Mouse (Mus musculus) retina, postnatal 1 day (tissue): ENCODE results near the gene Uevld.
"Not testable (repeated sequence)": the region's sequence is repeated elsewhere in the genome, so short reads cannot be mapped to it uniquely, and the experiment has no call there.

Source experiments
- DNase-seq: peaks from one replicate; pipeline ENCODE4 v3.0.0-alpha.2; 2012

Gene Uevld

DNA sequence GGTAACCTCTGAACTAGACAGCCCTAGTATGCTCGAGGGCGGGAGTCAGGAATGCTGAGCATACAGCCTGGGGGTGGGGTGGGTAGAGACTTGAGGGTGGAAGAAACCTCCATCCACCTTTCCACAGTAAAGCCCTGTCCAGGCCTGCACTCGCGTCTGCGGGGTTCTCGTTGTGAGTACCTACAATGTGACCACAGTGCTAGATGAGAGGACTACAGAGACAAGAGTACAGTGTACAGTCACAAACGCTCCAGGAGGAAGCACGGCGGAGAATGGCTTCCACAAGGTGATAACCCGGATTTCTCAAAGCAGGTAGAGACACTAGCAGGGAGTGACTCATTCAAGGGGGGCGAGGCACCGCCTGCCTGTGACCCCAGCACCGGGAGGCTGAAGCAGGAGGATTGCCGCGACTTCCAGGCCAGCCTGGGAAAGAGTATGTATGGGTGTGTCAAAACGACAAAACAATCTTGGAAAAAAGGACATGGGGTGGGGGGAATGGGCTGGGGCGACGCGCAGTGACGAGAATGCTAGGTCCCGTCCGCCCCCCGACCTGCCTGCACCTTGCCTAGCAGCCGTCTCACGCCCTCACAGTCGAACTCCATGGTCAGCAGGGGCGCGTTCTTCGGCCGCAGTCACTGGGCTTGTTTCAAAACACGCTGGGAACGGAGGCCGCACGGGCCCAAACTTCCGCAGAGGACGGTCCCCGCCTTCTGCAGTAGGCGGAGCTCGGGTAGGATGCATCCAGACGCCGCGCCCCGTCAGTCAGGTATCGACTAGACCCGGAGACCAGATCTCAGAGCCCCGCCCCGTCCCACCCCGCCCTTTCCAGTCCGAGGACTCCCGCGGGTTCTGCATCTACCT, at the start of gene Uevld:
Gene Uevld, minus strand, starts transcription at position 697 of the 861 bp plus-strand sequence.
- peak; percentile 96 for DNase-seq

DNA sequence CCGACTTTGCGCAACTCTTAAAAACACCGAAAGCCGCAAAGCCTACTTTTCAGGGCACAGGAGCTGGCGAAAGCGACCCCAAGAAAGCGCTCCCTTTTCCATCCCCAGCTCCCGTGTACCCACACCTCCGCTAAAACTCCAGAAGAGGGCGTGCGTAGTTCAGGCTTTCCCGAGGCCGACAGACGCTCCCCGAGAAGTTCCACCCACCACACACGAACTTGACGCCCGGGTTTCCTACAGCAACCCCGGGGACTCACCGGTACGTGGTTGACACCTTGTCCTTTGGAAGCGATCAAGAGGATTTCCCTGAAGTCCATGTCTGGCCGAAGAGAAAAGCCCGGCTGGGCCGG, 49.5 kb upstream of the Uevld start:
- DNase-seq = no peak

DNA sequence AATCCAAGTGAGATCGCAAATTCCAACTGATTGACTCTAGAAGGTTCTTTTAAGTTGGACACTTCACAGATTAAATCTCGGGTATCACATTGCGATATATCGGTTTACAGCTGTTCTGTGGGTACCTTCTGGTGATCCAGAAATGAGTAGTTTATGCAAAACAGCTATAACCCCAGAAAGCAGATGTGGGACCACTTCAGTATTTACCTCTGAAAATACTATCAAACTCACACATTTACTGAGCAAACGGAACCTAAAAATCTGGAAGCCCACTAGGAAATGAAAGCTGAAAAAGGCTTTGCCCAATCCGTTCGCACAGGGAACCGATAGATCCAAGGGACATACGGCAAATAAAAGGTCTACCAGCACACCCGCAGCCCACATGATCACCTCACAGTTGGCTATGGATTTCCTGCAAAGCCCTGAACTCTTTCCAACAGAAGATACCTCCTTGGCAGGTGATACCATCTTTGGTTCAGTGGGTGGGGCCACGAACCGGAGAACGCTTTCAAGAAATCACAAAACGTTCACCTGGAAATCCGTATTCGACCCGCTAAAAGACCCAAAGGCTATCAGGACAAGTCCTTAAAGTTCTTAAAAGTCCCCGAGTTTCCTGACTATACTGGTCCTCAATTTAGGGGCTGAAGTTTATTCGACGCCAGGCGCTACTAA, 48.9 kb upstream of the Uevld start:
- no peak for DNase-seq

DNA sequence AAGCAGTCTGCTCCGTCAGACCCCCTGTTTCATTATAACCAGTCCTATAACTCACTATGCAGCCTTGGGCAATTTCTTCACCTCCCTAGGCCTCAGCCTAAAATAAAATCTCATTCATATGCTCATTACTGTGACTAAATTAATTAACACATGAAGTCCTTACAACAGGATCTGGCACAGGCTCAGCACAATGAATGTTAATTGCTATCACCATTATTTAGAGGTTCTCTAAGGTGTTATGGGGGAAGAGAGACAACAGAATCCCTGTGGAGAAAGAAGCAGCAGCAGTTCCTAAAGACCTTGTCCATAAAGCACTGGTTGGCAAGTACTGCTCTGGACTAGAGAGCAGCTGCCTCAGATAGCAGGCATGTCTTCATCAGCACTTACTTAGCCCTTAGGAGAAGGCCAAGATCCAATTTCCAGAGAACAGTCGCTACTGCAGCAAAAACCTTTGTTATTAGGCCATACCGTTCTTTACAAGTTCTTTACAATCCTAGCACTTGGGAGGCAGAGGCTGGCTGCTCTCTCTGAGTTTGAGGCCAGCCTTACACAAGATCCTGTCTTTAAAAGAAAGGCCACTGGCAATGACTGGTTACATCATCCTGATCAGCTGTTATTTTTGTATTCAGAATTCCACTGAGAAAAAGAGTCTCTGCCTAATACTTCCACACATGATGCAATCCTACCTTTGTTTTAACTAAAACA, 45.2 kb upstream of the Uevld start:
- DNase-seq = peak; percentile 53

DNA sequence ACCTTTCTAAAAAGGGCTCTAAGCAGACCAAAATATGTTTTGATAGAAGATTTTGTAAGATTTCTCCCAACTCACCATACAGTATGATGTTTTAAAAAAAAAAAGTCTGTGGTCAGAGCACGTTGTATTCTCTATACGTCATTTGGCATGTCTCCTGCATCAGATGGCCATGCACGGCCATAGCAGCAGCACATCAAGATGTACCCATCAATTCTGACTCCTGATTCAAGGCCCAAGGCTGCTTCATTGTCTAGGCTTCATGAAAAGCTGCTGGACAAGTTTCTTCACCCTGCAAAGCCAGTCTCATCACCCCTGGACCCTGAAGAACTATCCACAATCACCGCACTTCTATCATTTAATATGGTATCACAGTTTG, 43.6 kb upstream of the Uevld start:
- DNase-seq = no peak

DNA sequence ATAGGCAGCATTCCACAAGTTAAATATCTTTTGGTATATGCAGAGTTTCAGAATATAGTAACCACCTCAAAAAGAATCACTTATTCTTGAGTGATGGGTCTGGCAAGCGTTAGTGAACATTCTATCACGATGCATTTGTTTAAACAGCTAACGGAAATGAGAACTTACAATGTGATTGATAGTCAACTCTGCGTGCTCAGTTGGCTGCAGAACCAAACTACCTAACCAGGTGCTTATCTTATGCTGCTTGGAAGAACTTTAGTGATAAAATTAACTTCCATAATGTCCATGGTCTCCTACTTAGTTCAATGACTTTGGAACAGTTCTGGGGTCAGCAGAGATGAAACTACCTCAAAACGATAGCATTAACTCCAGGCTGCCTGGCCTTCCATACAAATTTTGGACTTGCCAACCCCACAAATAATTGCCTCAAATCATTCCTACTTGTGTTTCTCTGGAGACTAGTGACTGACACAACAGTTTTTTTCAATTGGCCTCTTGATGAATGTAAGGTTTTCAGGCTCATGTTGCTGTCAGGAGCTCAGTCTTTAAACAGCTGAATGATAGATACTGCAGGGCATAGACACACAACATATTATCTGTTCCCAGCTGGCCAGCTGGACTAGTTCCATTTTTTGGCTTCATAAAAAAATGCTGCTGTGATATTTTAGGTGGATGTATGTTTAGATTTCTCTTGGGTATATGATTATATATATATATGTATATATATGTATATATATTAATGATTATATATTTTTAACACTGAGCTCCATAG, 43.0 kb upstream of the Uevld start:
- no peak for DNase-seq

DNA sequence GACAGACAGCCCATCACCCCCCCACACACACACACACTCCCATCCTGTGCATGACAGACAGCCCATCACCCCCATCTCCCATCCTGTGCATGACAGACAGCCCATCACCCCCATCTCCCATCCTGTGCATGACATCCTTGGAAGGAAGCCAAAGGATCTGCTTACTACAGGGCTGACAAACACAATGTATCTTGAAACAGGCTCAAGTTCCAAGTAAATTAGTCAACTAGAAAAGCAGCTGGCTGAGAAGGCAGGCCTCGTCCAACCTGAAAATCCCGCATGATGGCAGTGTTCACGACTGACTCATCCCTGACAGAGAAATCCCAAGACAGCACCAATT, 42.3 kb upstream of the Uevld start:
- DNase-seq = peak; percentile 27

DNA sequence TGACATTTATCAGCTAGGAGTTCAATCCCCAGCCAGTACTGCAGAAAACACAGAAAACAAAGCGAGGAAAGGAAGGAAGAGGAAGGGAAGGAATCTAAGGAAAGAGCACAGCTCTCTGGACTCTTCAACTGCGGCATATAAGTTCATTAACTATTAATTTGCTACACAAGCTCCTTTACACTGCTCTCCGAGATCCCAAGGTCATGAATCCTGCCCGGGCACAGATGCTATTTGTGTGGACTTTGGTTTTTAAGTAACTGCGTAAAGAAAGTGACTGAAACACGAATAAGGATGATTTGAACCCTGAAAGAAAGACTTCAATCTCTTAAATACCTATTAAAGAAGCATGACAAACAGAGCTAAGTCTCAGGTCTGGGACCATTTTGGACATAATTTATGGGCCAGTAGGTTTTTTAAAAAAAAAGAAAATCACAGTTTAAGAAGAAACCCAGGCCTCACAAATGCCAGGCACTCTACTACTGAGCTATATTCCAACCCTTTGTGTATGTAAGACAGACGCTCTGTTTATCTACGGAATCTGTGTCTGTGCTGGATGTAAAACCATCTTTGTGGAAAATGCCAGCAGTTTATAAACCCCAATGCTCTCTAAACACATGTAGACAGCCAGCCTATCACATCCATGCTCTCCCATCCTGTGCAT, 41.8 kb upstream of the Uevld start:
- DNase-seq = no peak

DNA sequence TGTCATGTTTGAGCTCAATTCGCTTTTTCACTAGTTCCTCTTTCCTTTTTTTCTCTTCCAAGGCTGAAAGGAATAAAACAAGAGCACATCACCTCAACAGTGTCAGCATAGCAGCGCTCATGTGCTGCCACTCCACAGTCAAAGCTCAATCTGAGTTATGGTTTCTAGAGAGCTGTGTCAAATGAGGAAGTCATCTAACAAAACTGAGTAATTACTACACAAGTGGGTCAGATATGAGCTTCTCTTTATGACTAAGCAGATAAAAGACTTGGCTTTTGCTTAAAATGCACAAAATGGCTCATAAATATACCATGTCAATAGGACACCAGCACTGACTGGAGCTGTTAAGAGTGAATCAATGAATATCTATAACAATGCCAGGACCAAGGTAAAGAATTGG, 40.6 kb upstream of the Uevld start:
- no peak for DNase-seq

DNA sequence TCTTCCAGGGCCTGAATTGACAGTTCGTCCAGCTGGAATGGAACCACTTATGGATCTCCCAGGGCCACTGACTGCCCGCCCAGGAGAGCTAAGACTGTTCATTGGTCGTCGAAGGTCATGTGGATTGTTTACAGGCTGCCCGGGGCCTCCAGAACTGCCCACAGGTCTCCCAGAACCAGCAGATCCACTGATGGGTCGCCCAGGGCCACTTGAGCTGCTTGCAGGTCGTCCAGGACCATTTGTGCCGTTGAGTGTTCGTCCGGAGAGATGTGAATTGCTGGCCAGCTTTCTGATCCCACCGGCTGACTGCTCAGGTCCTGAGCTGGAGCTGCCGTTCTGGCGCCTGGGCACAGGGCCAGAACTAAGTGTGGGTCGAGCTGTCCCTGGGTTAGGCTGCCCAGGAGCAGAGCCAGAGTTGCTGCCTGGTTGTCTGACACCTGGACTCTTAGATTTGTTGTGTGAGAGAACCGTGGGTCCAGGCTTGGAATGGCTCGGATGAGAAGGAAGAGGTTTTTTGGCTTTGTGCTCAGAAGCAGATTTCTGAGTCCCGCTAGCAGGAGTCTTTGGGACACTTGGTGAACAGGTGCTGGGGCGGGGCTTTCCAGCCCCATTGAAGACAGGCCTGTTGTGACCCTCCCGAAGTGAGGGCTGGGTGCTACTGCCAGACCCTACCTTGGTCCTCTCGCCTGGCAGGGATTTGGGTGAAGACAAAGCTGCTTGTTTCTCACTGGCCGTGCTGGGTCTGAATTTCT, 39.5 kb upstream of the Uevld start:
- DNase-seq = no peak

DNA sequence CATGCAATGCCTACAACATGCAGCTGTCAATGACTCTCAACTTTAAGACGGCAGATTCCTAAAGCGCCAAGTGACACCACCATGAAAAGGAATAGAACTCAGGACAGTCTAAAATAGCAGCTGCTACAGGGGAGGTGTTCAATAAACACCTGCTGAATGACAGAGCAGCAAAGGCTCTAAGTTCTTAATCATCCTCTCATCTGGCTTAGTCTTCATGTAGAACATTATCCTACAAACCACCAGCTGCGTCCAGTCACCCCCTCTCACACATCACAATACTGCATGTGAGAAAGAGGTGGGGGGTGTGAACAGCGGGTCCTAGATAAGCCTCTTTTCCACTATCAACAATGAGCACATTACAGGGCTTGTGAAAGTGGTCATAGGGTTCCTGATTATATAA, 38.7 kb upstream of the Uevld start:
- no peak for DNase-seq

DNA sequence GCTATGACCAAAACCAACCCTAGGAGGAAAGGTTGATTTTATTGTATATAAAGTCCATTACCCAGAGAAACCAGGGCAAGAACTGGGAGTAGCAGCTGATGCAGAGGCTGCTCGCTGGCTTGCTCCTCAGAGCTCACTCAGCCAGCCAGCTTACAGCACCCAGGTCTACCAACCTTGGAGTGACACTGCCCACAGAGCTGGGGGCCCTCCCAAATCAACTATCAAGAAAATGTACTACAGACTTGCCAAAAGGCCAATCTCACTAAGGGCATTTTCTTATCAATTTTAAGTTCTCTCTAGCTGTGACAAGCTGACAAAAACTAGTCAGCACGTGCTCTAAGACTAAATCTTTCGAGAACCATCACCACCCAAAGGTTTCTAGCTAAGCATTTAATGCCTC, 37.2 kb upstream of the Uevld start:
- no peak for DNase-seq

DNA sequence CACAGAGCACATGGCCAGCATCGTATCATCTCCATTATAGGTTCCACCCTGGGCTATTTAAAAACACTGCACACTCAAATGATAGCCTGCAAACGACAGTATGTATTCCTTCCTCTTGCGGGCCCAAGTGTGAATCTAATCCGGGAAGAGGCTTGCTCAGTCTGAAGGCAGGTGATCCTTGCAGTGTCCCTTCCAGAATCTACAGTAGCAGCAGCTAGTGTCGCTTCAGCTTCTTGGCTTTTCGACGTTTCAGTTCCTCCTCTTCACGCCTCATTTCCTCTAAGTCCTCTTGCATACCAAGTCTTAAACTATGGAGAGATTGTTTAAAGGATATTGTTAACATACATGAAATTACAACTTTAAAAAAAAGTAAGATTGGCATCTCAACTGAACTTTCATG, 34.8 kb upstream of the Uevld start:
- DNase-seq = no peak

DNA sequence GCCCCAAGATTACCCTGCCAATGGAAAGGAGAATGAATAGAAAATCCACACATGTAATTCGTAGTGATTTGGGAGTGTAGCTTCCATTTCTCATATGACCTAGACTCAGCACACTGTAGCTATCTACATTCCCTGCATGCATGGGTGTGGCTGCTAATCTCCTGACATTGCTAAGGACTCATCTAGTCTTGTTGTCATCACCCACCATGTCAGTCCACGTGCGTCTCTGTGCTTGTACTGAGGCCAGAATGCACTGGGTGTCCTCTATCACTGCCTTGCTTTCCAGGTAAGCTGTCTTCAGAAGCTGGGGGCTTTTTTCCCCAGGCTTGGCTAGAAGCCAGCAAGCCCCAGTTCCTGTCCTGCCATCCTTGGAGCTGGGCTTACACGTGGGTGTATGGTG, 31.1 kb upstream of the Uevld start:
- DNase-seq = not testable (repeated sequence)

DNA sequence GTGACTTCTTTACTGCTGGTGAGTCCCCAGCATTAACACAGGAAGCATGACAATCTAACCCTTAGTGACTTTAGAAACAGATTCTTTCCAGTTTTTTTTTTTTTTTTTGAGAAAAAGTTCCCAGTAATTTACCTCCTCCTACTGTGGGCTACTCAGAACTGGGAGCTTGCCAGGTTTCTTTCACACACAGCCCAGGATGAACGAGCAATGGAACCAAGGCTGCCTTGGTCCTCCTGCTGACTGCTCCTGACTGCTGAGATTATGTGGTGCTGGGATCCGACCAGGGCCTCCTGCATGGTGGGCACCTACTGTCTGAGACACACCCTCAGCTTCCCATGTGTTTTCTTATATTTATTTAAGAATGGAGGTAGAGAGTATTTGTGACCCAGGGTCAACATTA, 28.7 kb upstream of the Uevld start:
- no peak for DNase-seq

DNA sequence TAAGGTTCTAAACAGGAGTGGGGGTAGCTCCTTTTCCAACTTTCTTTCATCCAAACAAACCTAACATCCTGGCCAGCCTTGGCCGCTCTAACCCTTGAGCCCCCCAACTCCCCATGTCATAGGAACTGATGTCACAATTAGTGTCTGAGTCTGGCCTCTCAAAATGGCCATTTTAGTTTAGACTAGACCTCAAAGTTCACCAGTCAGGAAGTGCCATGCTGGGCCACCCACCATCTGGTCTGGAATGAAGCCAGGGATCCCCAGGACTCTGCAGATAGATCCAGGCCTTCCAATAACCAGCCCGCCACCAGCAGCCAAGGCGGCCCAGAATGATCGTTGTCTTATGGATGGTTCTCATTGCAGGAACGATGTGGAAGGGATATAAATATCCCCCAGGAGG, 28.3 kb upstream of the Uevld start:
- peak; percentile 16 for DNase-seq

DNA sequence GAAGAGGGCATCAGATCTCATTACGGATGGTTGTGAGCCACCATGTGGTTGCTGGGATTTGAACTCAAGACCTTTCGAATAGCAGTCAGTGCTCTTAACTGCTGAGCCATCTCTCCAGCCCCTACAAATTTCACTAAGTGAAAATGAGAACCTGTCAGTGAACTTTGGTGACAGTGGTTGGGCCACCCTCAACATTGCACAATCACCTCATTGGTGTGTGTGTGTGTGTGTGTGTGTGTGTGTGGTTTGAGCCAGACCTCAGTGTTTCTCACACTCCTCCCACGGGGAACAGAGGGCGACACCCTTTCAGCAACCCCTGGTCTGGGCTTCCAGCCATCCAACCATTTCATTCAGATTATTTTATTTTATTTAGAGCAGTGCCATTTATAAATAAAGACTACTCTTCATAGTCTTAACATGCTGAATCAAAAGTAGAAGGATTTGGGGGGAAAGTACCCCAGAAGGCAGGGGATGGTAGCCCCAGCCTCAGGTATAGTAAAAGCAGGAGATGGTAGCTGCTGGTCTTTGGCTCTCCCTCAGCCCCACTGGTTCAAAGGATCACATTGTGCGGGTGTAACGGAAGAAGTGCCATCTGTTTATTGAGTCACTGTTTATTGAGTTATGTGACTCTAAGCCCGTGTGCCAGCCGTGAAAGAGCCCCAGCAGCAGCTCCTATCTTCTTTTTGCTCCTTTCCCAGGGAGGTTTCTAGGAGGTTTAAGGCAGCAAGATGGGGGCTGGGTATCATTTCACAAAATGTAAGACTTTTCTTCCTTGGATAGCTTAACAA, 27.6 kb upstream of the Uevld start:
- DNase-seq = no peak

DNA sequence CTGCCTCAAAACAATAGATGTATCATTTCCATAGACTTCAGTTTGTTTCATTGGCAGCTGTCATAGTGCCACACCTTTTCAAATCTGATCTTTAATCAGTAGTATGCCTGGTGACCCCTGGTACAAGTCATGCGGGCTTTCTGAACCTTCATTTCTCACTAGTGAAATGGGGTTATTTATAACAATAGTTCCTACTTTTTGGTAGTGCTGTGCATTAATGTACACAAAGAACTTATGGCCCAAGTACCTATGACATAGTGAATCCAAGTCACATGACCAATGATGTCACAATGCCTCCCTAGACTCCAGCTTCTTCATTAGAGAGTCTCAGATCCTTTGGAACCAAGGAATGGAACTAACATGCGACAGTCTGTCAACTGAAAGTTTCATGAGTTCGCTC, 25.0 kb upstream of the Uevld start, which contains the start of gene Gm9999:
Gene Gm9999, plus strand, starts transcription at position 301 of the 400 bp plus-strand sequence.
- DNase-seq = no peak

DNA sequence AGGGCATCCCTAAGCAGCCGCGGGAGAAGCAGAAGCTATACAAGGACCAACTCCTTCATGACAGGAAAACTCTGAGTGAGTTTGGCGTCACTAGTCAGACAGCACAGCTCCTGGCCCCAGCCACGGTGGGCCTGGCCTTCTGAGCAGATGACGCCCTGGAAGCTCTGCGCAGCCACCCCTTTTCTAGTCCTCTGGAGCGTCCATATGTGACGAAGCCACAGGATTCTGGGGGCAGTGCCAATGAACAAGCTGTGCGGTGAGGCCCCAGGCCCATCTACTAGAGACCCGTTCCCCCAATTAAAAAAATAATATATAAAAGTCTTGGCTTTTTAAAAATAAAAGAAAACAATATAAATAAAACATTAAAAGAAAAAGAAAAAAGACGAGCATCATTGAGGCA, 17.1 kb upstream of the Uevld start:
- DNase-seq = no peak

DNA sequence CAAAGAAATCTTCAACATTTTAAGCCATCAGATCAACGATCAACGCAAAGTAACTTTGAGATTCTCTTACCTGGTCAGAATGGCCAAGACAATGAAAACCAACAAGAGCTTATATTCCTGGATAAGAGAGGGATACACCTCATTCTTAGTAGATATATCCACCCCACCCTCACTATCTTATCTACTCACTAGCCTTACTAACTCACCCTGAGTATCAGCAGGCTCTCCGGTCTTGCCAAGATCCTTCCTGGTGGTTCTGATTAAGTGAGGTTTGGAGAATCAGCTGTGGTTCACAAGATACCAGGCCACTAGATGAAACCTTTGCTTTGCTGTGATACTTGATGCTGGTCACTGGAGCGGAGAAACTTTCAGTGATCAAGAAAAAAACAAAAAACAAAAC, 16.3 kb upstream of the Uevld start:
- DNase-seq = no peak

DNA sequence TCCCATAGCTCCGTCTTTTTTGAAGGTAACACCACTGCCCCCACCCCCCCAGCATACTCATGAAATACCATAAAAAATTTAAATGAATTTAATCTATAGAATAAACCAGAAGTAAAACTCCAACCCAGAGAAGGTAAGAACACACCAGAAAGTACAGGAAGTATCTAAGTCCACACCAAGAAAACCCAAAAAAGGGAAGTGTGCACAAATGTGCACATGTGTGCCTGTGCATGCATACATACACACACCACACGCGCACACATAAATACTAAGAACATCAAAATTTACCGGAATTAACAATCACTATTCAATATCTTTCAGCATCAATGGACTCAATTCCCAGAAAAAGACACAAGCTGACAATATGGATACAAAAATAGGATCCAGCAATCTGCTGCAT, 11.6 kb upstream of the Uevld start:
- no peak for DNase-seq
